Mouse (Mus musculus): ENCODE measurements at regions not wholly inside any gene's neighbourhood (a gene's known extent, or its start where the extent isn't known, plus 50 kb on each side); places are given as distances from the start of the nearest gene placed in this dataset.

- TF ChIP-seq POLR2A (IDR thresholded peaks at IDR 0.05; ENCODE audit: insufficient read depth, low read depth, low read length): no peak
- TF ChIP-seq CTCF (IDR thresholded peaks at IDR 0.05; ENCODE audit: insufficient read depth, low read depth, low read length): no peak
Measured at GRCm38 (mm10) chr7:117757033-117757432, 359.0 kb downstream of the Rps15a start.

Data from olfactory bulb, adult 2 months (tissue).